Mouse (Mus musculus): ENCODE measurements around the gene Myo1d.

The Myo1d gene

GRCm38 (mm10) chr11:80613534-80613933 is 166.3 kb downstream of the Myo1d start:
- no peak for DNase-seq

GRCm38 (mm10) chr11:80602707-80603441 is 177.0 kb downstream of the Myo1d start:
- DNase-seq, result peak; percentile 79 to 83

DNA sequence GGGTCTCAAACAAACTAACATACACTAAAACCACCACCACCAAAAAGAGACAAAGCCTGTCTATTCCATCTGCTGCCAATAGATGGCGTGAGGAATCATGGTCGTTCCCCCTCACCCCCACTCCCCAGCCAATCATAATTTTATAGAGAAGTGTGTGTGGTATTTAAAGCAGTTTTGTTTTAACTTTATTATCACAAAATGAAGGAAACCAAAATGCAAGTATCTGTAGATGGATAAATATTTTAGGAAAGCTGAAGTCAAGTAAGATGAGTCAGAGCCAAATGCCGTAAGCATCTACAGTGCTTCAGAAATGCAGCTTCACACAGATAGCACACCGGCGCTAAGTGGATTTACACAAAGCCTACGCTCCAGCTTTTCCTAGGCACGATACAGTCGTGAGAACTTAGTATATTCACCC is 177.8 kb downstream of the Myo1d start:
- peak; percentile 53 to 72 for DNase-seq

DNA sequence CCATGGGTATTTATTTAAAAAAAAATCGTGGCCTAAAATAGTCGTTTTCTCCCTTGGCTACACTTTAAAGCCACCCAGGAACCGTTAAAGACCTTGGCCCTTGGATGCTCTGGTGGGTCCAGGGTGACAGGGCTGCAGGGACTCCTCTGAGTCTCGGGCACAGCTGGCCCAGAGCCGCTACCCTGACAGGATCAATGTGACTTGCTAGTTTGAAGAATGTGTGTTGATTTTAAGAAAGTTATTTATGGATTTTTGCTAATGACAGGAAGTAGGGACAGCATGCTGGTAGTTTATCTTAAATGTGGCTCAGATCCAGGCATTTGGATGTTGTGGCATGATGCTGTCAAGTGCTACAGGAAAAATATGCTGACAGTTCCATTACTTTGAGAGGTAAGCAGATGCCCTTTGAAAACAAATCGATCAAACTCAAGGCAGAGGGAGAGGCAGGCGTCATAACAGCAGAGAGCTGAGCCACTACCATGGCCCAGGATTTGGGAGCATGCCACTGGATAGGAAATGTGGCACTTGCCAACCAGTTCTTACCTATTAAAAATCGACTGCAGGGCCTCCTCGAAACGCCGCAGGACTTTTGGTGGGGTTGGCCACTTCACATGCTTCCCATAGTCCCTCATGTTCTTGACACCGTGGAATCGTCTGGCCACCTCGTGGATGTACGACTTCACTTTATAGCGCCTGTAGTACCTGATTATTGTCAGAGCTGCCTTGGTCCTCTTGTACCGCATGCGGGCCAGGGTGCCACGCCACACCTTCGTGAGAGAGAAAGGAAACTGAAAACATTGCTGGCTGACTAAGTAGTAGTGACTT is 178.6 kb downstream of the Myo1d start:
- DNase-seq, result no peak

GRCm38 (mm10) chr11:80595482-80595881 is 184.3 kb downstream of the Myo1d start:
- DNase-seq, result no peak

DNA sequence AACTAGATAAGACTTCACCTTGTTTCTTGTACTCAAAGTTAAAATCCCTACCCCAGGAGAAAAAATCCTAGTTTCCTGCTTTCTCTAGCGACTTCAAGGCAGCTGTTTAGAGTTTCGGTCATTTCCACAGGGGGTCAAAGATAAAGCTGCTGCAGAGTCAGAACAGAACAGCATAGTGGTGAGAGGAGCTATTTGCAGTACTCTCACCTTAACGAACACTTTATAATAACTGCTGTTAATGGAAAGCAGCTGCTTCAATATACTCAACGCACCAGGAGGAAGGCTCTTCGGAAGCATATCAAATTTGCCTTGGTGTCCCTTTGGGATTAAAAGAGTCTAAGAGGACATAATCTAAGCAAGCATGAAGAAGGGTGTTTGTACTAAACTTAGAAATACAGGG is 190.4 kb downstream of the Myo1d start:
- no peak for DNase-seq

DNA sequence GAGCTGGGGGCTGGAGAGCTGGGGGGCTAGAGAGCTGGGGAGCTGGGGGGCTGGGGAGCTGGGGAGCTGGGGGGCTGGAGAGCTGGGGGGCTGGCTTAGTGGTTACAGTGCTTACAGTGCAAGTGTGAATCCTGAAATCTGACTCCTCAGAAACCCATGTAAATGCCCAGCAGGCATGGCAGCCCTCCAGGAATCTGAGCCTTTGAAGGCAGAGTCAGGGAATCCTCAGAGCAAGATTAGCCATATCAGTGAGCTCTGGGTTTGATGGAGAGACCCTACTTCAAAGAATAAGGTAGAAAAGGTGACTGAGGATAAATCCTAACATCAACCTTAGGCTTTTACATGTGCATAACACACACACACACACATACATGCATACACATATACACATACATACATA is 194.1 kb downstream of the Myo1d start:
- peak in 1 of 2 experiments; percentile 22 for DNase-seq

GRCm38 (mm10) chr11:80585211-80585610 is 194.6 kb downstream of the Myo1d start:
- DNase-seq, result no peak

GRCm38 (mm10) chr11:80580494-80580893 is 199.3 kb downstream of the Myo1d start:
- no peak for DNase-seq

DNA sequence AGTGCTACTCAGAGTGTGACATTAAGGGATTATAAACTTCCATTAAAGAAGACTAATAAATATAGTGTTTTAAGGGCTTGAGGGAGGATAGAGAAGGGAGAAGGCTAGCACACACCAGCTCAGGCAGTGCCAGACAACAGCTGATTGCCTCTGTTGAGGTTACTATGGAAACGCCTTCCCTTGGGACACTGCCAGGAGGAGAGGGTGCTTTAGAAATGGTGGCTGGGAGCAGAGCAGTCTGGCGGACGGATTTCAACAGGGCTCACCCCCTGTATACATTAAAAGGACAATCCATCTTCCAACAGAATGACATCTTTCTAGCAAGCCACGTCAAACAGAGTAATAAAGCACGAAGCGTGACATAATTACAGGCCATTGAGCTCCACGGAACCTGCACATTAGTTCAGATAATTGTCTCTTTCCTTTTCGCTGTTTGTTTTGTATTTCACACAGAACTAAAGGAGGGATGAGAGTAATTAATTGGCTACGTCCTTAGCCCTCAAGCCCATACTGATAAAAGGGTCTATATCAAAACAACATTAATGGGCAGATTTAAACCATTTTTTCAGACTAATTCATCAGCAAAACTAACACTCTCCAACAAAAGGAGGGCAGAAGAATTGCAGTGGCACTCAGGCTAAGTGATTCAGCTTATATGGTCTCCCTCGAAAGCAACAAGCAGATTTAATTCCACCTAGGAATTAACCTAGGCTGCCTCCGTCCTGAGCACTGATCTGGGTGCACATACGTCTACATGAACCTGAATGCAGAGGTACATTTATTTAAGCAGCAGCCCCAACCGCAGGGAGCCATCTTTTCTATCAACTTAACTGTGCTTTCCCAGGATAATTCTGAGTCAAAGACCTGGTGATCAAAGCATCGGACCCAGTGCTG is 201.8 kb downstream of the Myo1d start:
- peak; percentile 86 to 94 for DNase-seq

- DNase-seq, result no peak
Measured at GRCm38 (mm10) chr11:80575794-80576193, 204.0 kb downstream of the Myo1d start.

DNA sequence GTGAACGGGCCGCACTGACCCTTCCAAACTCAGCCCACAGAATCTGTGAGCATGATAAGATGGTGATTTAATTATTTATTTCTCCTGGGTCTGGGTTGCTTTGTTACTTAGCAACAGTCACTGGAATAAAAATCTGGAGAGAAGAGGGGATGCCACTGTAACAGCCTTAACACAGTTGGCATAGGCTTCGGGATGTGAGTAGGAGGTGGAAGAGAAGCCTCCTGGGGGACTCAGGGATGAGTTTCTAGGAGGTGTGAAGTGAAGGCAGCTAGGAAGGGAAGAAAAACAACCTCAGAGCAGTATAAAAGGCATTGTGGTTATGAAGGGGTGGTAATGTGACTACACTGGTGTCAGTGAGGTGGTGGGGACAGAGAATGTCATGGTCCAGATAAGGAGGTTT is 213.5 kb downstream of the Myo1d start:
- DNase-seq, result no peak

DNA sequence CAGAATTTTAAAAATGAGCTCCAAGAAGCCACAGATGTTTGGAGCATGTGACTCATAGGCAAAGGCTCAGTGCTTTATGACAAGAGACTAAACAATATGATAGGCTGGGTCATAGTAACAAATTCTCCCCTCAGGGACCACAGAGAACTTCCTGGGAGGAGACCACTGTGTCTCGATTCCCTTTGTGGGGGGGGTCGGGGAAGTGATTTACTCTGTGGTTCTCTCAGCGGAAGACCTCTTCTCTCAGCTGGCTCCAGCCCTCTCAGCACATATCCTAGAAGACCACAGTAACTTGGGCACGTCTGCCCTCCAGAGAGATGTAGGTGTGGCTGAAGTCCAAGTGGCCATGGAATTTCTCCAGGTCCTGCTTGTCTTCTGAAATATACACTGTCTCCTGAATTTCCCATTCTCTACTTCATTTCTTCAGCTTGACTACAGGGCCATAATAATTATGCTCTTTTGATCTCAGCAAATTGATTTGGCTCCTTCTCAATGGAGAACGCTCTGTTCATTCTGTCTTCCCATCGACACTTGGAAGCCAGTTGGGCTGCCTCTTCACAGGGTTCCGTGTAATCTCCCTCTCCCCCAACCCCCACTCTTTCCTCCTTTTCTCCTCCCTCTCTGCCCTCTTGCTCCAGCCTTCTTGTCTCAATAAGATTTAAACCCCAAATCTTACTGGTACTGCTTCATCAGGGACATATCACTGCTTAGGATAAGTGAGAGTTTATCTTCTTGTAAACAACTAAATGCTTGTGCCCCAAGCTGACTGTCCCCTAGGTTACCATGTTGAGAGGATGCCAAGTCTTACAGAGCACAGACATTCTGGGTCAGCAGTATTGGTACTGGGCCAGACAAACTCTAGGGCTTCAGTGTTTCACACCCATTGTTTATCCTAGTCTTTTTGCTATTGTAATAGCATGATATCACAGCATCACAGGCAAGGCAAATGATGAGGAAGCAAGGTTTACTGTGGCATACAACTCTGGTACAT is 214.6 kb downstream of the Myo1d start:
- peak; percentile 13 to 36 for DNase-seq

DNA sequence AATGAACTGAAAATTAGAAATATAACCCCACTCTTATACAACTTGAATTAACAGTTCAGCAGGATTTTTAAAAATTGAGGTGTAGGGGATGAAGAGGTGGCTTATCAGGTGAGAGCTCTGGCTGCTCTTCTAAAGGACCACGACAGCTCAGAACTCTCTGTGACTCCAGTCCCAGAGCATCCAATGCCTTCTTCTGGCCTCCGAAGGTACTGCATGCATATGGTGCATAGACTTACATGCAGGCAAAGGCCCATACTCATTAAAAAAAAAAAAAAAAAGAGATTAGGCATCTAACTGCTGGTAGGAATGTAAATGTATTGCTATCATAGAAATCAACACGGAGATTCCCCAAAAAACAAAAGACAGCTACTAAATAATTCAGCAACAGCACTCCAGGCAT is 217.3 kb downstream of the Myo1d start:
- peak in 1 of 2 experiments; percentile 50 for DNase-seq

- no peak for DNase-seq
Measured at GRCm38 (mm10) chr11:80560770-80561169, 219.1 kb downstream of the Myo1d start.

- DNase-seq, result no peak
Measured at GRCm38 (mm10) chr11:80555416-80555815, 224.4 kb downstream of the Myo1d start.

DNA sequence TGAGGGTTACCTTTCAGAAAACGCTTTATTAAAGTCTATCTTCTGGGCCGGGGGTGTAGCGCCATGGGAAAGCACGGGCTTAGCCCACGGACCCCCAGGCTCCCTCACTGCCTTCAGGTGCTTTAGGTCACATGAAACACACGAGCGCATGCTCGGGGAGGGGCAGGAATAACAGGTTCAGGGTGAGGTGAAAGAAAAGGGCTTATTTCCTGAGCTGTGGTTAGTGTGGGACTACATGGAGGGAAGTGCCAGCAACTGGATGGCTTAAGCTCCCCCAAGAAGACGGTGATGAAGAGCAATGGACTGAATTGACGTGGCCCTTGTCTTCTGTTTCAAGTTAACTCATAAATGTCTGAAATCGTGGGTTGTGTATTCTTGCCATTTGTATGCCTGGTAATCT is 226.8 kb downstream of the Myo1d start:
- DNase-seq, result no peak

DNA sequence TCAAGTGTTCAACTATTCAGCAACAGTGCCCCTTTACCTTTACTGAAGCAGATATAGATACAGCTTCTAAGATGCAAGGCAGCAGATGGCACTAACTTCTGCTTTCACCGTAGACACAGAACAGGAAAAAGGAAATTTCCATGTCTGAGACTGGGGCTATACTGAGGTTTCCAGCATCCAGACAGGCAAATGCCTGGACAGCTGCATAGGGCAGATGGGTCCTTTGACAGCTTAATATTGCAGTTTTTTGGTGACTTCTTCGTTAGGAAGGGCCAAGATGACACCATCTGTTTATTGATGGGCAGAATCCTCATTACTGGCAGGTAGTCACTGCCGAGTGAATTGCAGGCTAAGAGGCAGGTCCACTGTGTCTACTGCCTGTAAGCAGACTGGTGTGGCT is 228.2 kb downstream of the Myo1d start:
- peak; percentile 41 to 48 for DNase-seq

GRCm38 (mm10) chr11:80550264-80550663 is 229.6 kb downstream of the Myo1d start:
- DNase-seq, result peak; percentile 42 to 49

DNA sequence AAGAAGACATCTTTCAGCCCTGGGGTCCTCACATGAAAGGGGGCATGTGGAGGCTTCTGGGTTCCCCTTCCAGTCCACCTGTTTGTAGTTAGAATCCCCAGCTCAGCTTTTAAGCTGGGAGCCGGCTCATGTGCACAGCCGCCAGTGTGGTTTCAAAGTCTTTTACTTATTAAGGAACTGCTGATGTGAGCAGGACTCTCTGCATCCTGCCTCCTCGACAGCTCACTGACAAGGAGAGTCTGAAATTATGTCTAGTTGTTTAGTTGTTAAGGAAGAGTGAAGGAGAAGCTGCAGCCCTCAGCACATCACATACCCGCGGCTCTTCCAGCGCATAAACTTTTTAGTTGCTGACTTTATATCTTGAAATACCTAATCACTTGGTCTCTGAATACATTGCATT is 230.0 kb downstream of the Myo1d start:
- no peak for DNase-seq

GRCm38 (mm10) chr11:80546233-80546632 is 233.6 kb downstream of the Myo1d start:
- DNase-seq, result no peak

GRCm38 (mm10) chr11:80539056-80539455 is 240.8 kb downstream of the Myo1d start:
- no peak for DNase-seq
